Mouse (Mus musculus) brain, embryonic 14.5 days (tissue): ENCODE data around the gene Prkca.

ENCODE experiments used
- CTCF ChIP-seq: fragments of 200-500 bp; IDR thresholded peaks from 2 replicates; pipeline ENCODE4 v1.5.1; 2012; ENCODE audit warnings: inconsistent platforms, mild to moderate bottlenecking, moderate library complexity, borderline replicate concordance; ENCODE audit not compliant: insufficient read depth, insufficient read length; ENCODE audit errors: extremely low read depth
- POLR2A ChIP-seq: fragments of 200-500 bp; IDR thresholded peaks from 2 replicates; pipeline ENCODE4 v1.6.1; 2012; ENCODE audit warnings: mild to moderate bottlenecking, inconsistent platforms, borderline replicate concordance; ENCODE audit not compliant: poor library complexity, insufficient read depth, insufficient read length, severe bottlenecking; ENCODE audit errors: extremely low read depth

DNA sequence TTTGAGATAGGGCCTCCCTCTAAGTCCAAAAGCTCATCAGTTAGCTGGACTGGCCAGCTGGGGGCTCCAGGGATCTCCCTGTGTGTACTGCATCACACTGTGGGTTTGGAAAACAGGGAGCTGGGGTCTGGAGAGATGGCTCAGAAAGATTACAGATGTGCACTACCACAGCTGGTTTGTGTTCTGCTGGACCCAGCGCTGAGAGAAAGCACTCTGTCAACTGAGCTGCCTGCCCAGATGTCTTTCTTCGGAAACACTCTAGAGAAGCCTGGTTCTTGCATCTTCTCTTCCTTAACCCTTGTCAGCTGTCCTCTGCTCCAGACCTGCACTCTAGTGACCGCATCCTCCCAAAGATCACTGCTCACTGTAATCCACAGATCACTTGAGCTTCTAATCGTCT, 20.3 kb upstream of the Prkca start:
- TF ChIP-seq POLR2A (no peak), CTCF (no peak)
